20 mouse cellular contexts compared by ENCODE assay signal in genomic region chr7:131057918-131058317, GRCm38 (mm10). TPM values are rescaled to one million over a fixed set of nuclear protein-coding genes. Genes with fewer than 3 reads are reported as not detected.
"Had no signal": no experiment of that assay in that cellular context is flagged by ENCODE, and none has a peak within 500 bp of the region (broad histone marks: within the 10 kb centered on the region; RNA-seq: fewer than 3 reads in every experiment).

No protein-coding gene starts in this region.

RNA-seq across cellular contexts. Expression of gene Dmbt1, which starts 26.1 kb away (rescaled TPM):
- polyA plus RNA-seq: limb, embryonic 10.5 days; limb, embryonic 11.5 days; limb, embryonic 12.5 days; liver, embryonic 11.5 days; liver, embryonic 12.5 days; liver, embryonic 13.5 days; liver, embryonic 14.5 days; lung, embryonic 14.5 days; lung, embryonic 15.5 days; lung, embryonic 16.5 days; lung, postnatal 0 days; macrophage; midbrain, embryonic 10.5 days; midbrain, embryonic 11.5 days; midbrain, embryonic 12.5 days; midbrain, embryonic 13.5 days; midbrain, embryonic 14.5 days; midbrain, embryonic 16.5 days; neural tube, embryonic 11.5 days; neural tube, embryonic 12.5 days had no signal
